Mouse (Mus musculus) lung, postnatal 0 days (tissue): ENCODE measurements around the gene Lmo2. TPM values are rescaled to one million over a fixed set of nuclear protein-coding genes. Genes with fewer than 3 reads are reported as not detected.

Source experiments
- ATAC-seq: fragments of 200-750 bp; cut with Nextera tagmentation; 2 replicates; pipeline ENCODE4 v1.8.0; 2017; ENCODE audit warnings: moderate library complexity
- DNase-seq: peaks from one replicate; pipeline ENCODE4 v3.0.0-alpha.2; 2016; ENCODE audit warnings: low spot score
- H3K27ac ChIP-seq: fragments of 300-500 bp; sonication (generic); 2 replicates; pipeline ENCODE4 v1.5.1; 2014; ENCODE audit warnings: antibody characterized with exemption, mild to moderate bottlenecking, low read length, mixed read lengths
- H3K27me3 ChIP-seq: fragments of 300-500 bp; sonication (generic); replicated peaks from 2 replicates; pipeline ENCODE4 v1.6.1; 2014; ENCODE audit warnings: low read length, mixed read lengths; ENCODE audit not compliant: insufficient read depth
- H3K36me3 ChIP-seq: fragments of 300-500 bp; sonication (generic); 2 replicates; pipeline ENCODE4 v1.6.1; 2014; ENCODE audit warnings: low read length, mixed read lengths; ENCODE audit not compliant: insufficient read depth
- H3K4me1 ChIP-seq: fragments of 300-500 bp; sonication (generic); 2 replicates; pipeline ENCODE4 v1.6.1; 2014; ENCODE audit warnings: antibody characterized with exemption, low read depth, low read length, mixed read lengths; ENCODE audit not compliant: insufficient read depth
- H3K4me2 ChIP-seq: fragments of 300-500 bp; sonication (generic); replicated peaks from 2 replicates; pipeline ENCODE4 v1.6.1; 2014; ENCODE audit warnings: low read depth, mild to moderate bottlenecking, low read length, moderate library complexity, mixed read lengths
- H3K4me3 ChIP-seq: fragments of 300-500 bp; sonication (generic); 2 replicates; pipeline ENCODE4 v1.5.1; 2014; ENCODE audit warnings: low read depth, low read length
- H3K9ac ChIP-seq: fragments of 300-500 bp; sonication (generic); replicated peaks from 2 replicates; pipeline ENCODE4 v1.6.1; 2014; ENCODE audit warnings: low read depth, mild to moderate bottlenecking
- H3K9me3 ChIP-seq: fragments of 300-500 bp; sonication (generic); 2 replicates; pipeline ENCODE4 v1.6.1; 2016; ENCODE audit warnings: low read length, mixed read lengths
- CTCF ChIP-seq: IDR thresholded peaks from 2 replicates; pipeline ENCODE4 v1.5.1; 2016; ENCODE audit warnings: antibody characterized with exemption, mild to moderate bottlenecking
- EP300 ChIP-seq: IDR thresholded peaks from 2 replicates; pipeline ENCODE4 v1.6.1; 2016; ENCODE audit warnings: antibody characterized with exemption, mild to moderate bottlenecking, control low read depth
- WGBS: fragments of 180-500 bp; shearing (Covaris S2); extraction: QIAGEN DNeasy Blood & Tissue Kit; methylation state at CpG from one replicate; pipeline ENCODE4 v1.1.7; 2014; 5-methylcytosine and 5-hydroxymethylcytosine counted together
- polyA plus RNA-seq: library from polyadenylated mRNA; unstranded; fragments of >200 nt; fragmentation: Nextera tagmentation; extraction: Ambion mirVana; gene quantifications from 2 replicates; pipeline ENCODE4 v1.2.1, GENCODE M21; 2015

Lmo2 gene
- polyA plus RNA-seq, 1 experiment from 2014 or later, result 30.6 TPM

GRCm38 (mm10) chr2:103932025-103932424, 25.8 kb upstream of the Lmo2 start:
- no peaks in the 10 kb centered on the region for H3K9me3 ChIP-seq
- 64% methylated on average over 2 of the region's 2 CpGs for WGBS
- no peak overlapping the region for H3K9ac ChIP-seq
- ATAC-seq (no peak), DNase-seq (no peak)
- no peaks in the 10 kb centered on the region for H3K27me3 ChIP-seq
- no peak overlapping the region for H3K4me3 ChIP-seq
- H3K4me1 ChIP-seq, result no peaks in the 10 kb centered on the region
- H3K36me3 ChIP-seq, result no peaks in the 10 kb centered on the region
- TF ChIP-seq CTCF (no peak), EP300 (no peak)
- no peak overlapping the region for H3K27ac ChIP-seq
- no peak overlapping the region for H3K4me2 ChIP-seq

- 67% methylated on average over 9 of the region's 9 CpGs for WGBS
- no peak for ATAC-seq
- H3K4me3 ChIP-seq, result no peak overlapping the region
Measured at GRCm38 (mm10) chr2:103932480-103932879, 25.3 kb upstream of the Lmo2 start.

GRCm38 (mm10) chr2:103934270-103934669, 23.5 kb upstream of the Lmo2 start:
- no peak for ATAC-seq
- H3K4me3 ChIP-seq, result no peak overlapping the region
- H3K36me3 ChIP-seq, result no peaks in the 10 kb centered on the region
- TF ChIP-seq CTCF (no peak), EP300 (no peak)
- no peak overlapping the region for H3K9ac ChIP-seq
- peak; percentile 11 for DNase-seq
- H3K27ac ChIP-seq, result no peak overlapping the region
- no peaks in the 10 kb centered on the region for H3K9me3 ChIP-seq
- no peak overlapping the region for H3K4me2 ChIP-seq
- 43% methylated on average over 7 of the region's 7 CpGs for WGBS
- no peaks in the 10 kb centered on the region for H3K27me3 ChIP-seq
- no peaks in the 10 kb centered on the region for H3K4me1 ChIP-seq

More at GRCm38 (mm10) chr2:103932480-103932879, 25.3 kb upstream of the Lmo2 start:
- Histone ChIP-seq H3K9me3 (no peaks in the 10 kb centered on the region), H3K4me1 (no peaks in the 10 kb centered on the region), H3K4me2 (no peak overlapping the region), H3K27me3 (no peaks in the 10 kb centered on the region), H3K36me3 (no peaks in the 10 kb centered on the region), H3K27ac (no peak overlapping the region), H3K9ac (no peak overlapping the region)
- DNase-seq, result no peak
- no peak for TF ChIP-seq CTCF
- no peak for TF ChIP-seq EP300

- no peak overlapping the region for H3K4me2 ChIP-seq
- WGBS, result 55% methylated on average over 3 of the region's 3 CpGs
- H3K9me3 ChIP-seq, result no peaks in the 10 kb centered on the region
- no peak overlapping the region for H3K27ac ChIP-seq
- TF ChIP-seq EP300 (no peak), CTCF (no peak)
- ATAC-seq (no peak), DNase-seq (no peak)
- no peaks in the 10 kb centered on the region for H3K36me3 ChIP-seq
- H3K27me3 ChIP-seq, result no peaks in the 10 kb centered on the region
- H3K4me3 ChIP-seq, result no peak overlapping the region
- no peaks in the 10 kb centered on the region for H3K4me1 ChIP-seq
- H3K9ac ChIP-seq, result no peak overlapping the region
Measured at GRCm38 (mm10) chr2:103934670-103935069, 23.1 kb upstream of the Lmo2 start.

- Histone ChIP-seq H3K36me3 (no peaks in the 10 kb centered on the region), H3K9ac (no peak overlapping the region), H3K9me3 (no peaks in the 10 kb centered on the region), H3K27ac (no peak overlapping the region), H3K27me3 (no peaks in the 10 kb centered on the region), H3K4me1 (no peaks in the 10 kb centered on the region), H3K4me2 (no peak overlapping the region), H3K4me3 (no peak overlapping the region)
- 62% methylated on average over 10 of the region's 10 CpGs for WGBS
- DNase-seq (no peak), ATAC-seq (no peak)
- TF ChIP-seq EP300 (no peak), CTCF (no peak)
Measured at GRCm38 (mm10) chr2:103935691-103936435, 21.9 kb upstream of the Lmo2 start.

GRCm38 (mm10) chr2:103936666-103937065, 21.1 kb upstream of the Lmo2 start:
- ATAC-seq, result no peak
- WGBS, result 90% methylated on average over 2 of the region's 2 CpGs

More at GRCm38 (mm10) chr2:103936666-103937065, 21.1 kb upstream of the Lmo2 start:
- TF ChIP-seq EP300 (no peak), CTCF (no peak)
- Histone ChIP-seq H3K36me3 (no peaks in the 10 kb centered on the region), H3K27me3 (no peaks in the 10 kb centered on the region), H3K4me2 (no peak overlapping the region), H3K4me1 (no peaks in the 10 kb centered on the region), H3K4me3 (no peak overlapping the region), H3K9ac (no peak overlapping the region), H3K9me3 (no peaks in the 10 kb centered on the region), H3K27ac (no peak overlapping the region)
- DNase-seq, result no peak
